Mouse (Mus musculus): Measurements from ENCODE around the gene Cerk. TPM values are rescaled to one million over a fixed set of nuclear protein-coding genes. Genes with fewer than 3 reads are reported as not detected.
"Not testable (repeated sequence)": the region's sequence is repeated elsewhere in the genome, so short reads cannot be mapped to it uniquely, and the experiment has no call there.

Cerk gene
- polyA plus RNA-seq, 1 experiment from 2014 or later: 27.0 TPM

DNA sequence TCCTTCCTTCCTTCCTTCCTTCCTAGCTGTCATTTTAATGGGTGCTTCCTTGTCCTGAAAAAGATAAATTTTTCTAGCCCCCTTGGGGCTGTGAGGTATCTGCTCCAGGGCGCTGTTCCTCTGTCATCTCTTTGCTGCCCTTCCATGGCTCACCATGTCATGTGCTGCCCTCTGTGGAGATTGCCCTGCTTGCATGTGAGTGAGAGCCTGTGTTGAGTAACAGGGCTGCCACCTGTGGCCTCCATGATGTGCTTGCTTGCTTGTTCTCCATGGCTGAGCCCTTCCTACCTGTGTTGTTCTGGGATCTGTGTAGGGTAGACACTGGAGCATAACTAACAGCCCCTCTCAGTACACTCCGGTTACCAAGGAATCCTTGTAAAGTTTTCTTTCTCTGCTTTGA, 41.0 kb upstream of the Cerk start:
- H3K9me3 ChIP-seq (ENCODE audit: control insufficient read depth, low read length): no peaks in the 10 kb centered on the region
- no peak overlapping the region for H3K27ac ChIP-seq (ENCODE audit: low read depth, low read length)
- no peak overlapping the region for H3K4me2 ChIP-seq (ENCODE audit: low read depth, low read length)
- no peak overlapping the region for H3K9ac ChIP-seq (replicated peaks; ENCODE audit: low read depth, low read length)
- H3K4me1 ChIP-seq (ENCODE audit: control insufficient read depth, insufficient read depth, low read length): 0 out of 2 replicates have a peak, but pooled peaks cover 2% of the 10 kb centered on the region
- no peak overlapping the region for H3K4me3 ChIP-seq (ENCODE audit: low read depth, low read length)
- whole genome bisulfite sequencing: 81% methylated on average over 2 of the region's 2 CpGs
- H3K27me3 ChIP-seq (ENCODE audit: control insufficient read depth, insufficient read depth, low read length): no peaks in the 10 kb centered on the region
- no peak for ATAC-seq (ENCODE audit: low read depth)
- H3K36me3 ChIP-seq (ENCODE audit: control insufficient read depth, insufficient read depth, low read length): no peaks in the 10 kb centered on the region

DNA sequence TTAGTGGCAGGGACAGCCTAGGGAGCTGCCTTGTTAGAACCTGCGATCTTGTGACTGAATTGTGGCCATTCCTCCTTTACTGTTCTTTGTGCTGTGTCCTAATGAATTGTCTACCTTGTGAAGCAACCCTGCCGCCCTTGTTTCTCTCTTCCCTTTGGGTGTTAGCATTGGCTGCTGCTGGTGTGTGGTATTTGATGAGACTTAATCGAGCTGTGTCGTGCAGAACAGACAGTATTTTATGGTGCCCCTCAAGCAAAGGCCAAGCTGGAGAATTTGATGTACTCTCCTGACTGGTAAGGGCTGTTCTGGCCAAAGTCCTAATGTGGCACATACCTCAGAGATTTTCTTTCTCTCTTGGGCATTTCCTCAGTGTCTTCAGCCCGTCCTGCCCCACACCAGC, 40.3 kb upstream of the Cerk start:
- Histone ChIP-seq H3K4me3 (ENCODE audit: low read depth, low read length) (no peak overlapping the region), H3K4me1 (ENCODE audit: control insufficient read depth, insufficient read depth, low read length) (no peaks in the 10 kb centered on the region), H3K9me3 (ENCODE audit: control insufficient read depth, low read length) (no peaks in the 10 kb centered on the region), H3K9ac (replicated peaks; ENCODE audit: low read depth, low read length) (no peak overlapping the region), H3K27me3 (ENCODE audit: control insufficient read depth, insufficient read depth, low read length) (no peaks in the 10 kb centered on the region), H3K27ac (ENCODE audit: low read depth, low read length) (no peak overlapping the region), H3K4me2 (ENCODE audit: low read depth, low read length) (no peak overlapping the region), H3K36me3 (ENCODE audit: control insufficient read depth, insufficient read depth, low read length) (no peaks in the 10 kb centered on the region)
- no peak for ATAC-seq (ENCODE audit: low read depth)
- 81% methylated on average over 5 of the region's 5 CpGs for WGBS

DNA sequence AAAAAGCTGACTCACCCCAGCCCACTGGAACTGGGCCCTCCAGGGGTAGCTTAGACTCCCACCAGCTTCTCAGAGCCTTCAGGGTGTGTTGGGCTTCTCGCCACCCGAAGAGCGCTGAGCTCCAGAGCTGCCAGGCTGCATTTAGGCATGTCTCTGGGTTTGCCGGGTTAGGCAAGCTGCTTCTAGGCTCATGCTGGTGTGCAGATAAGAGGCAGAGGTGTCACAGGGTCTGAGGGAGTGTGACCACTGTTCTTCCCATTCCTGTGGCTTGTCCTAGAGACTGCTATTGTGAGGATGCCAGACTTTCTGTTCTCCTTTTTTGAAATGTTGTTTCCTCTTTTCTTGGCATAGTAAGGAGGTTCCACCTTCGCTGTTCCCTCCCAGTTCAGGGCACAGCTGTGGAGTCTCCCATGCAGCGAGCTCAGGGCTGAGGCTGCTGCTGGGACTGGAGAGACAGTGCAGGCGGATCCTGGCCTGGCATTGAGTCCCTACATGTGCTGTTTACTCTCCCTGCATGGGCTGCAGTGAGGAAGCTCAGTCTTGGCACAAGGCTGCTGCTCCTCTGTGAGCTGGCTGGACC, 39.1 kb upstream of the Cerk start:
- H3K9me3 ChIP-seq (ENCODE audit: control insufficient read depth, low read length): no peaks in the 10 kb centered on the region
- H3K27ac ChIP-seq (ENCODE audit: low read depth, low read length): no peak overlapping the region
- H3K4me2 ChIP-seq (ENCODE audit: low read depth, low read length): no peak overlapping the region
- no peak overlapping the region for H3K9ac ChIP-seq (replicated peaks; ENCODE audit: low read depth, low read length)
- H3K4me1 ChIP-seq (ENCODE audit: control insufficient read depth, insufficient read depth, low read length): no peaks in the 10 kb centered on the region
- WGBS: 94% methylated on average over 7 of the region's 7 CpGs
- no peaks in the 10 kb centered on the region for H3K36me3 ChIP-seq (ENCODE audit: control insufficient read depth, insufficient read depth, low read length)
- ATAC-seq (ENCODE audit: low read depth): no peak
- H3K27me3 ChIP-seq (ENCODE audit: control insufficient read depth, insufficient read depth, low read length): no peaks in the 10 kb centered on the region
- no peak overlapping the region for H3K4me3 ChIP-seq (ENCODE audit: low read depth, low read length)

GRCm38 (mm10) chr15:86221901-86222300, 36.0 kb upstream of the Cerk start:
- not testable (repeated sequence) for H3K27me3 ChIP-seq (ENCODE audit: control insufficient read depth, insufficient read depth, low read length); ATAC-seq (ENCODE audit: low read depth)

GRCm38 (mm10) chr15:86221369-86221768, 35.4 kb upstream of the Cerk start:
- H3K27ac ChIP-seq (ENCODE audit: low read depth, low read length): no peak overlapping the region
- no peaks in the 10 kb centered on the region for H3K4me1 ChIP-seq (ENCODE audit: control insufficient read depth, insufficient read depth, low read length)
- ATAC-seq (ENCODE audit: low read depth): no peak
- H3K27me3 ChIP-seq (ENCODE audit: control insufficient read depth, insufficient read depth, low read length): no peaks in the 10 kb centered on the region
- H3K9ac ChIP-seq (replicated peaks; ENCODE audit: low read depth, low read length): no peak overlapping the region
- H3K4me2 ChIP-seq (ENCODE audit: low read depth, low read length): no peak overlapping the region
- no peaks in the 10 kb centered on the region for H3K9me3 ChIP-seq (ENCODE audit: control insufficient read depth, low read length)
- H3K4me3 ChIP-seq (ENCODE audit: low read depth, low read length): no peak overlapping the region
- no peaks in the 10 kb centered on the region for H3K36me3 ChIP-seq (ENCODE audit: control insufficient read depth, insufficient read depth, low read length)
- WGBS: 86% methylated on average over 4 of the region's 4 CpGs

More at GRCm38 (mm10) chr15:86221901-86222300, 36.0 kb upstream of the Cerk start:
- H3K4me2 ChIP-seq (ENCODE audit: low read depth, low read length); H3K27ac ChIP-seq (ENCODE audit: low read depth, low read length); H3K9me3 ChIP-seq (ENCODE audit: control insufficient read depth, low read length); H3K9ac ChIP-seq (replicated peaks; ENCODE audit: low read depth, low read length); H3K36me3 ChIP-seq (ENCODE audit: control insufficient read depth, insufficient read depth, low read length); H3K4me1 ChIP-seq (ENCODE audit: control insufficient read depth, insufficient read depth, low read length); H3K4me3 ChIP-seq (ENCODE audit: low read depth, low read length): not testable (repeated sequence)
- WGBS: 87% methylated on average over 11 of the region's 11 CpGs

DNA sequence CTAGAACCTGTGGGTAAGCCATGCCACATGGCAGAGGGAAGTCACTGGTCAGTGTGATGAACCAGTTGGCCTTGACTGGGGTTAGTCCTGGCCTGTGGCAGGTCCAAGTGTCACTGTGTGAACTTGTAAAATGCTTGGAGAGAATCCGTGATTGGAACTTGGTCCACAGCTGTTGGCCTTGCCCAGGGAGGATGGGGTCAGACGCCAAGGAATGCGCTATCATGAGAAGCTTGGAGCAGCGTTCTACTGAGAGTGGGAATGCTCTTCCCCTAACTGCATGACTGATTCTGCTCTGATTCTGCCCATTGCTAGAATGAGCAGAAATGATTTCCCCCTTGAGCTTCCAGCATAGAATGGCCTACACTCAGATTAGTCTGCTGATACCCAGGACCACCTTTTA, 34.8 kb upstream of the Cerk start:
- Histone ChIP-seq H3K27ac (ENCODE audit: low read depth, low read length) (no peak overlapping the region), H3K4me3 (ENCODE audit: low read depth, low read length) (no peak overlapping the region), H3K27me3 (ENCODE audit: control insufficient read depth, insufficient read depth, low read length) (no peaks in the 10 kb centered on the region), H3K36me3 (ENCODE audit: control insufficient read depth, insufficient read depth, low read length) (no peaks in the 10 kb centered on the region), H3K9me3 (ENCODE audit: control insufficient read depth, low read length) (no peaks in the 10 kb centered on the region), H3K4me1 (ENCODE audit: control insufficient read depth, insufficient read depth, low read length) (no peaks in the 10 kb centered on the region), H3K4me2 (ENCODE audit: low read depth, low read length) (no peak overlapping the region), H3K9ac (replicated peaks; ENCODE audit: low read depth, low read length) (no peak overlapping the region)
- ATAC-seq (ENCODE audit: low read depth): no peak
- 86% methylated on average over 4 of the region's 4 CpGs for WGBS

- Histone ChIP-seq H3K27me3 (ENCODE audit: control insufficient read depth, insufficient read depth, low read length) (no peaks in the 10 kb centered on the region), H3K4me3 (ENCODE audit: low read depth, low read length) (no peak overlapping the region), H3K4me1 (ENCODE audit: control insufficient read depth, insufficient read depth, low read length) (peaks cover 1% of the 10 kb centered on the region; the same call in 1 of the 2 replicates), H3K27ac (ENCODE audit: low read depth, low read length) (no peak overlapping the region), H3K4me2 (ENCODE audit: low read depth, low read length) (no peak overlapping the region), H3K9me3 (ENCODE audit: control insufficient read depth, low read length) (no peaks in the 10 kb centered on the region), H3K9ac (replicated peaks; ENCODE audit: low read depth, low read length) (no peak overlapping the region), H3K36me3 (ENCODE audit: control insufficient read depth, insufficient read depth, low read length) (no peaks in the 10 kb centered on the region)
- 84% methylated on average over 5 of the region's 5 CpGs for WGBS
- no peak for ATAC-seq (ENCODE audit: low read depth)
Observed at GRCm38 (mm10) chr15:86220229-86220630, 34.3 kb upstream of the Cerk start.

DNA sequence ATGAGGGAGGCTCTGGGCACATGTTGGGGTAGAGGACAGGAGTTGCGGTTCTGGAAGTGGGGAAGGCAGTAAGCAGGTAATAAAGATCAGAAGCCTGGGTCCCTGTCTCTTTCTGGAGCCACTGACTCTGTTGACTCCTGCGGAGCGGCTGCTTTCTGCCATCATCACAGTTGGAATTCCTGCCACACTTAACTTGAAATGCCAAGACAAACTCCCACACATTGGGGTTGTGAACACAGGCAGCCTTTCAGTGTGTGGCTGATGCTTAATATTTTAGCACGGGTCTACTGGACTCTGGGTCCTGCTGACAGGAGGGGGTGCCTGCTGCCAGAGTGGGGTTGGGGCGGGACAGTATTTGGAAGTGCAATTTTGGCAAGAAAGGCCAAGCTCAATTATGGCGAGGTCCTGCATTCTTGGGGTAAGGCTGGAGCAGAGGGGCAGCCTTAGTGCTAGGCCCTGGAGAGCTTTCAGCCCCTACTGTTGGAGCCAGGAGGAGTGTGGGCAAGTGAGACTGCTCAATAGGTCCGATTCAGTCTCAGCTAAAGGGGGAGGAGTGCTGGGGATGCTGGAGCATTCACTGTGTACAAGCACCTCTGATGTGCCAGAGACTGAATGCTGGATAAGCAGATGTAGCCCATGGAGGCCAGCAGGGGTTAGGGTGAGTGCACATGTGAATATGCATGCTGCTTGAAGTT, 33.7 kb upstream of the Cerk start:
- no peak overlapping the region for H3K4me2 ChIP-seq (ENCODE audit: low read depth, low read length)
- 72% methylated on average over 7 of the region's 7 CpGs for WGBS
- no peaks in the 10 kb centered on the region for H3K27me3 ChIP-seq (ENCODE audit: control insufficient read depth, insufficient read depth, low read length)
- no peak overlapping the region for H3K9ac ChIP-seq (replicated peaks; ENCODE audit: low read depth, low read length)
- no peak overlapping the region for H3K4me3 ChIP-seq (ENCODE audit: low read depth, low read length)
- H3K9me3 ChIP-seq (ENCODE audit: control insufficient read depth, low read length): no peaks in the 10 kb centered on the region
- H3K36me3 ChIP-seq (ENCODE audit: control insufficient read depth, insufficient read depth, low read length): no peaks in the 10 kb centered on the region
- no peak for ATAC-seq (ENCODE audit: low read depth)
- H3K27ac ChIP-seq (ENCODE audit: low read depth, low read length): no peak overlapping the region
- H3K4me1 ChIP-seq (ENCODE audit: control insufficient read depth, insufficient read depth, low read length): peaks cover 7% of the 10 kb centered on the region

- H3K4me1 ChIP-seq (ENCODE audit: control insufficient read depth, insufficient read depth, low read length): peaks cover 17% of the 10 kb centered on the region
- H3K4me3 ChIP-seq (ENCODE audit: low read depth, low read length); H3K27ac ChIP-seq (ENCODE audit: low read depth, low read length); H3K27me3 ChIP-seq (ENCODE audit: control insufficient read depth, insufficient read depth, low read length); ATAC-seq (ENCODE audit: low read depth); H3K4me2 ChIP-seq (ENCODE audit: low read depth, low read length); H3K9me3 ChIP-seq (ENCODE audit: control insufficient read depth, low read length); H3K9ac ChIP-seq (replicated peaks; ENCODE audit: low read depth, low read length); H3K36me3 ChIP-seq (ENCODE audit: control insufficient read depth, insufficient read depth, low read length): not testable (repeated sequence)
- WGBS: 92% methylated on average over 9 of the region's 9 CpGs
Observed at GRCm38 (mm10) chr15:86216641-86217040, 30.7 kb upstream of the Cerk start.

Data from neural tube, embryonic 14.5 days (tissue).